Mouse (Mus musculus): ENCODE data around the gene Efcab1.

DNA sequence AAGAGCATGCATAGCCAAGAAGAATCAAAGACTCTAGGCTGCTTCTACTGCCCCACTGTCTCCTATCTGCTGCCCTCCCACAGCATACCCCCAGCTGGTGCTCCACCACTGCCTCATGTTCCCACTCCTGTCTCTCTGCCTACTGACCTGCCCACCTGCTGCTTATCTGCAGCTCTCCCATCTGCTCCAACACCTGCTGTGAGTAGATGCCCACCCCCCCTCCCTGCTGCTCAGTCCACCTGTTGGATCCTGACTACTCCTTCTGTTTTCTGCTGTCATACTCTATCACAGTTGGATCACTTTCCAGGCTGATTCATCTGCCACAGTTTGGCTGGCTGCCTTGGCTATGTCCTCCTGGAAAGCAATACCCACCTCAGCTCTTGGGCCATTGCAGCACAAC lies 47.0 kb upstream of the Efcab1 start:
- TF ChIP-seq CTCF (IDR thresholded peaks at IDR 0.05; ENCODE audit: low read depth, low read length) (no peak), TAL1 (conservative IDR thresholded peaks at IDR 0.05; ENCODE audit: low read depth, low read length) (no peak), GATA1 (IDR thresholded peaks at IDR 0.05; ENCODE audit: borderline replicate concordance, low read length) (no peak), POLR2AphosphoS5 (IDR thresholded peaks at IDR 0.05; ENCODE audit: insufficient replicate concordance, low read depth, low read length) (no peak), GATA2 (IDR thresholded peaks at IDR 0.05; ENCODE audit: borderline replicate concordance, low read depth, low read length) (no peak)

All from G1E (cell line).